Mouse (Mus musculus): ENCODE measurements around the gene BC034090. TPM values are rescaled to one million over a fixed set of nuclear protein-coding genes. Genes with fewer than 3 reads are reported as not detected.

Gene BC034090
- polyA plus RNA-seq, 1 experiment = 0.03 TPM

GRCm38 (mm10) chr1:155250531-155251135, 6.4 kb upstream of the BC034090 start:
- TF ChIP-seq GATA1 (IDR thresholded peaks at IDR 0.05; ENCODE audit: low read length) = no peak

GRCm38 (mm10) chr1:155249896-155250295, 5.7 kb upstream of the BC034090 start:
- TF ChIP-seq GATA1 (IDR thresholded peaks at IDR 0.05; ENCODE audit: low read length) = no peak

- no peak for TF ChIP-seq GATA1 (IDR thresholded peaks at IDR 0.05; ENCODE audit: low read length)
These were observed 3.8 kb upstream of the BC034090 start for GRCm38 (mm10) chr1:155248041-155248440.

GRCm38 (mm10) chr1:155247441-155247840, 3.2 kb upstream of the BC034090 start:
- no peak for TF ChIP-seq GATA1 (IDR thresholded peaks at IDR 0.05; ENCODE audit: low read length)

GRCm38 (mm10) chr1:155245516-155245915, 1.3 kb upstream of the BC034090 start:
- no peak for TF ChIP-seq GATA1 (IDR thresholded peaks at IDR 0.05; ENCODE audit: low read length)

- TF ChIP-seq GATA1 (IDR thresholded peaks at IDR 0.05; ENCODE audit: low read length) = no peak
These were observed 547 bp upstream of the BC034090 start for GRCm38 (mm10) chr1:155244771-155245211.

- no peak for TF ChIP-seq GATA1 (IDR thresholded peaks at IDR 0.05; ENCODE audit: low read length)
These were observed 1.8 kb downstream of the BC034090 start for GRCm38 (mm10) chr1:155242488-155242745.

GRCm38 (mm10) chr1:155241701-155242487, 2.4 kb downstream of the BC034090 start:
- TF ChIP-seq GATA1 (IDR thresholded peaks at IDR 0.05; ENCODE audit: low read length) = no peak

GRCm38 (mm10) chr1:155239962-155240717, 4.1 kb downstream of the BC034090 start:
- TF ChIP-seq GATA1 (IDR thresholded peaks at IDR 0.05; ENCODE audit: low read length) = no peak

- TF ChIP-seq GATA1 (IDR thresholded peaks at IDR 0.05; ENCODE audit: low read length) = no peak
These were observed 5.1 kb downstream of the BC034090 start for GRCm38 (mm10) chr1:155239169-155239568.

- TF ChIP-seq GATA1 (IDR thresholded peaks at IDR 0.05; ENCODE audit: low read length) = no peak
These were observed 6.1 kb downstream of the BC034090 start for GRCm38 (mm10) chr1:155238126-155238525.

GRCm38 (mm10) chr1:155237390-155237789, 6.9 kb downstream of the BC034090 start:
- no peak for TF ChIP-seq GATA1 (IDR thresholded peaks at IDR 0.05; ENCODE audit: low read length)

GRCm38 (mm10) chr1:155236306-155237024, 7.8 kb downstream of the BC034090 start:
- TF ChIP-seq GATA1 (IDR thresholded peaks at IDR 0.05; ENCODE audit: low read length) = no peak

GRCm38 (mm10) chr1:155235641-155236040, 8.6 kb downstream of the BC034090 start:
- no peak for TF ChIP-seq GATA1 (IDR thresholded peaks at IDR 0.05; ENCODE audit: low read length)

- TF ChIP-seq GATA1 (IDR thresholded peaks at IDR 0.05; ENCODE audit: low read length) = no peak
These were observed 10.2 kb downstream of the BC034090 start for GRCm38 (mm10) chr1:155233931-155234607.
